Mouse (Mus musculus) cerebellum, adult 2 months (tissue): ENCODE measurements around the gene Tm2d3.

Source experiments
- CTCF ChIP-seq: fragments of 200-500 bp; IDR thresholded peaks from 2 replicates; pipeline ENCODE4 v1.5.1; 2011; ENCODE audit warnings: low read depth, mild to moderate bottlenecking, control low read depth, low read length, moderate library complexity, borderline replicate concordance; ENCODE audit not compliant: insufficient read depth
- POLR2A ChIP-seq: fragments of 200-500 bp; IDR thresholded peaks from 2 replicates; pipeline ENCODE4 v1.6.1; 2011; ENCODE audit warnings: low read length, control low read depth, borderline replicate concordance; ENCODE audit not compliant: insufficient read depth

GRCm38 (mm10) chr7:65708506-65708905 lies 17.5 kb downstream of the Tm2d3 start:
- TF ChIP-seq POLR2A (no peak), CTCF (no peak)
